Mouse (Mus musculus) myocyte (in vitro differentiated cells): ENCODE data around the gene Pomc.

Experiments
- CEBPB ChIP-seq: IDR thresholded peaks from 2 replicates; pipeline ENCODE4 v1.6.1; 2011; ENCODE audit warnings: mild to moderate bottlenecking, moderate library complexity; ENCODE audit not compliant: poor library complexity, insufficient read depth, severe bottlenecking
- MAX ChIP-seq: IDR thresholded peaks from one replicate; pipeline ENCODE4 v1.6.1; 2011; ENCODE audit warnings: low read depth, mild to moderate bottlenecking, control low read depth
- MYOG ChIP-seq, 3 experiments: IDR thresholded peaks; one replicate each; pipeline ENCODE4 v1.6.1; 2011; ENCODE audit warnings: control low read depth in 2 of 3, low read depth in 2 of 3, mild to moderate bottlenecking in 2 of 3; ENCODE audit not compliant: insufficient read length in 2 of 3, control insufficient read depth in 1 of 3, insufficient read depth in 1 of 3
- POLR2A ChIP-seq: IDR thresholded peaks from one replicate; pipeline ENCODE4 v1.6.1; 2011; ENCODE audit warnings: low read depth, mild to moderate bottlenecking, control low read depth, moderate library complexity; ENCODE audit not compliant: insufficient read length
- TCF12 ChIP-seq: IDR thresholded peaks from one replicate; pipeline ENCODE4 v1.6.1; 2011; ENCODE audit warnings: mild to moderate bottlenecking, control low read depth; ENCODE audit not compliant: poor library complexity, insufficient read depth, severe bottlenecking

- TF ChIP-seq POLR2A: no peak
- TF ChIP-seq MAX: no peak
- no peak for TF ChIP-seq CEBPB
- TF ChIP-seq MYOG (IDR thresholded peaks at IDR 0.05; ENCODE audit: control insufficient read depth in 1 of 3, insufficient read depth in 1 of 3, insufficient read length in 2 of 3, low read depth in 2 of 3): no peak
- TF ChIP-seq TCF12: no peak
Observed at GRCm38 (mm10) chr12:3905436-3905835, 49.3 kb upstream of the Pomc start.
